Mouse (Mus musculus) cerebellum, adult 2 months (tissue): ENCODE data around the gene Ptger1.

Source experiments
- CTCF ChIP-seq: fragments of 200-500 bp; IDR thresholded peaks from 2 replicates; pipeline ENCODE4 v1.5.1; 2011; ENCODE audit warnings: low read depth, mild to moderate bottlenecking, control low read depth, low read length, moderate library complexity, borderline replicate concordance; ENCODE audit not compliant: insufficient read depth
- POLR2A ChIP-seq: fragments of 200-500 bp; IDR thresholded peaks from 2 replicates; pipeline ENCODE4 v1.6.1; 2011; ENCODE audit warnings: low read length, control low read depth, borderline replicate concordance; ENCODE audit not compliant: insufficient read depth

DNA sequence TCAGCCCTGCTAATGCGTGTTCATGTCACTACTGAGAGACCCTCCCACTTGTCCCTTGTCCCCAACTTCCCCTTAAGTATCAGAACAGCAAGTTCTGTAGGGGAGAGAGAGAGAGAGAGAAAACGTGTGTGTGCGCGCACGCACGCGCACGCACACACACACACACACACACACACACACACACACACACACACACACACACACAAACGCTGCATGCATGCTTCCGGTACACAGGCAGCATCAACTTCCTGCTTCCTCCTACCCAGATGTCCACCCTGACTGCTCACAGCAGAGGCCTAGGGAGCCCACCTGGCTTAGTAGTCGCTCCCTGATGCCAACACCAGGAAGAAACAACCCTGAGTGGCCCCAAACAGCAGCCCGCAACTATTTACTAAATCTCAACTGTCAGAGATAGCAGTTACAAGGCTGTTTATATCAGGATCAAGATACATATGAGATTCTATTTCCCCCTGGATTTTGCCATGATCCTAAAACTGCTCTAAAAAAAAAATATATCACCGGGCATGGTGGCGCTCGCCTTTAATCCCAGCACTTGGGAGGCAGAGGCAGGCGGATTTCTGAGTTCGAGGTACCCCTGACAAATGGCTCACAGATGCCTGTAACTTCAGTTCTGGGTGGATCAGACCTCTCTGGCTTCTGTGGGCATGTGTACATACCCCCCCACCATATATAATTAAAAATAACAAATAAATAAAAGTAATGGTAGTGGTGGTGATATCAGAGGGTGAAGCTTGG is 29.1 kb downstream of the Ptger1 start:
- TF ChIP-seq CTCF, result no peak
- no peak for TF ChIP-seq POLR2A
